Mouse (Mus musculus) kidney, adult 9 months (tissue): ENCODE results near the gene Ccdc40.

ENCODE experiments used
- DNase-seq: peaks from one replicate; pipeline ENCODE4 v3.0.0; 2022

Ccdc40 gene

GRCm38 (mm10) chr11:119228091-119228781 is at the start of gene Ccdc40, which contains the start of gene Tbc1d16:
Gene Ccdc40 (plus strand): TSS chr11:119228572.
Gene Tbc1d16 (minus strand): TSS chr11:119228499.
- DNase-seq, result peak; percentile 63

GRCm38 (mm10) chr11:119180824-119181582 is 47.4 kb upstream of the Ccdc40 start:
- no peak for DNase-seq

GRCm38 (mm10) chr11:119181861-119182395 is 46.4 kb upstream of the Ccdc40 start:
- no peak for DNase-seq

- peak; percentile 47 for DNase-seq
Measured at GRCm38 (mm10) chr11:119183684-119184310, 44.6 kb upstream of the Ccdc40 start.

GRCm38 (mm10) chr11:119186381-119186780 is 42.0 kb upstream of the Ccdc40 start:
- no peak for DNase-seq

- peak; percentile 75 for DNase-seq
Measured at GRCm38 (mm10) chr11:119186989-119187799, 41.2 kb upstream of the Ccdc40 start.

- DNase-seq, result no peak
Measured at GRCm38 (mm10) chr11:119187800-119188197, 40.6 kb upstream of the Ccdc40 start.

GRCm38 (mm10) chr11:119188389-119188788 is 40.0 kb upstream of the Ccdc40 start:
- DNase-seq, result no peak

GRCm38 (mm10) chr11:119189319-119189718 is 39.1 kb upstream of the Ccdc40 start:
- DNase-seq, result no peak

GRCm38 (mm10) chr11:119190498-119190897 is 37.9 kb upstream of the Ccdc40 start:
- DNase-seq, result peak; percentile 75

GRCm38 (mm10) chr11:119191606-119192081 is 36.7 kb upstream of the Ccdc40 start:
- no peak for DNase-seq

- DNase-seq, result no peak
Measured at GRCm38 (mm10) chr11:119192176-119192575, 36.2 kb upstream of the Ccdc40 start.

GRCm38 (mm10) chr11:119192605-119193004 is 35.8 kb upstream of the Ccdc40 start:
- DNase-seq, result no peak

GRCm38 (mm10) chr11:119197618-119198563 is 30.5 kb upstream of the Ccdc40 start:
- DNase-seq, result no peak

- DNase-seq, result no peak
Measured at GRCm38 (mm10) chr11:119198564-119199232, 29.7 kb upstream of the Ccdc40 start.

GRCm38 (mm10) chr11:119199233-119199601 is 29.2 kb upstream of the Ccdc40 start:
- DNase-seq, result no peak

- no peak for DNase-seq
Measured at GRCm38 (mm10) chr11:119203423-119203822, 24.9 kb upstream of the Ccdc40 start.

GRCm38 (mm10) chr11:119205738-119206137 is 22.6 kb upstream of the Ccdc40 start:
- no peak for DNase-seq

- peak; percentile 76 for DNase-seq
Measured at GRCm38 (mm10) chr11:119206562-119206961, 21.8 kb upstream of the Ccdc40 start.

- no peak for DNase-seq
Measured at GRCm38 (mm10) chr11:119207986-119208385, 20.4 kb upstream of the Ccdc40 start.
